Mouse (Mus musculus): ENCODE data around the gene Wdhd1.

DNA sequence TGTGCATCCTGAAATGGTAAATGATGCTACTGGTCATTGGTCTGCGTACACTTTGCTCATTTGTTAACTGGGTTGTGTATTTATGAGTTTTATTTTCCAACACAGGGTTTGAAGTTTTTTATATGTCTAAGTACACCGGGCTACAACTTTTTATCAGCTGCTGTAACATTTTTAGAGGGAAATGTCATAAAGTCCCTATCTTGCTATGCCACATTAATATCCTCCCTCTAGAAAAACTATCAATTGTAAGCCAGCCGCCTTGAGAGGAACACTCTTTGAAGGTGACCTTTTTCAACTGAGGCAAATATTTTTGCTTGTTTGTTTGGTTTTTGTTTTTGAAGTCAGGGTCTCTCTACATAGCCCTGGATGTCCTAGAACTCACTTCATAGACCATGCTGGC lies 42.6 kb downstream of the Wdhd1 start:
- no peak for TF ChIP-seq POLR2AphosphoS2 (IDR thresholded peaks at IDR 0.05; ENCODE audit: low read depth, low read length)
- TF ChIP-seq POLR2A (IDR thresholded peaks at IDR 0.05; ENCODE audit: low read depth, low read length) = no peak
- TF ChIP-seq ZMIZ1 (IDR thresholded peaks at IDR 0.05; ENCODE audit: low read depth, low read length) = no peak
- TF ChIP-seq RAD21 (IDR thresholded peaks at IDR 0.05; ENCODE audit: low read depth, low read length) = no peak
- no peak for TF ChIP-seq CTCF (conservative IDR thresholded peaks at IDR 0.05 in 1 of 2, IDR thresholded peaks at IDR 0.05 in 1 of 2; ENCODE audit: low read depth in 2 of 2, low read length in 2 of 2)

Data from CH12.LX (cell line).